20 mouse cellular contexts compared by ENCODE assay signal in genomic region chr9:58326477-58327180, GRCm38 (mm10). TPM values are rescaled to one million over a fixed set of nuclear protein-coding genes. Genes with fewer than 3 reads are reported as not detected.
A peak's percentile ranks its signal among the peaks of the same experiment; 100 is the strongest.
DNase-seq lines count a peak whose midpoint lies in the region; ATAC-seq and TF ChIP-seq lines count a peak whose summit lies in the region.
"Had no signal": no experiment of that assay in that cellular context is flagged by ENCODE, and none has a peak within 500 bp of the region (broad histone marks: within the 10 kb centered on the region; RNA-seq: fewer than 3 reads in every experiment).

No protein-coding gene starts in this region.

- no peak overlapping the region for H3K9ac ChIP-seq in forebrain, embryonic 13.5 days
- no peak overlapping the region for H3K9ac ChIP-seq in heart, postnatal 0 days (replicated peaks; ENCODE audit: low read depth, low read length)
- no peak overlapping the region for H3K9ac ChIP-seq in MEL (ENCODE audit: control insufficient read depth, low read depth, low read length, poor library complexity, severe bottlenecking)
- H3K9ac ChIP-seq in embryonic facial prominence, embryonic 14.5 days (ENCODE audit: low read depth, low read length) = no peak overlapping the region
- H3K9ac ChIP-seq: neural tube, embryonic 13.5 days; stomach, embryonic 15.5 days had no signal

- H3K4me1 ChIP-seq in forebrain, embryonic 13.5 days = peaks cover 13% of the 10 kb centered on the region
- H3K4me1 ChIP-seq in forebrain, embryonic 10.5 days = peaks cover 12% of the 10 kb centered on the region
- no peaks in the 10 kb centered on the region for H3K4me1 ChIP-seq in heart, postnatal 0 days (ENCODE audit: control insufficient read depth, insufficient read depth)
- peaks cover 3 to 10% of the 10 kb centered on the region in 2 experiments; a peak in 2 of 4 replicates for H3K4me1 ChIP-seq in MEL (ENCODE audit: control insufficient read depth in 1 of 2, insufficient read depth in 2 of 2, low read length in 2 of 2)
- H3K4me1 ChIP-seq in embryonic facial prominence, embryonic 14.5 days (ENCODE audit: control insufficient read depth, insufficient read depth, low read length) = no peaks in the 10 kb centered on the region
- H3K4me1 ChIP-seq: stomach, embryonic 15.5 days had no signal

- no peak for TF ChIP-seq POLR2A in MEL (IDR thresholded peaks at IDR 0.05; ENCODE audit: control insufficient read depth in 1 of 2, insufficient read depth in 1 of 2, low read depth in 1 of 2, low read length in 2 of 2, poor library complexity in 1 of 2)

- TF ChIP-seq CTCF in heart, postnatal 0 days (IDR thresholded peaks at IDR 0.05; ENCODE audit: low read depth) = no peak
- TF ChIP-seq CTCF in MEL (IDR thresholded peaks at IDR 0.05 in 2 of 3, conservative IDR thresholded peaks at IDR 0.05 in 1 of 3; ENCODE audit: control insufficient read depth in 1 of 3, insufficient read depth in 1 of 3, low read depth in 2 of 3, low read length in 3 of 3, poor library complexity in 1 of 3, severe bottlenecking in 1 of 3) = no peak

- H3K9me3 ChIP-seq in forebrain, embryonic 13.5 days (replicated peaks) = 0 out of 2 replicates have a peak, but pooled peaks cover 3% of the 10 kb centered on the region
- 0 out of 2 replicates have a peak, but pooled peaks cover 2% of the 10 kb centered on the region for H3K9me3 ChIP-seq in forebrain, embryonic 10.5 days
- H3K9me3 ChIP-seq in heart, postnatal 0 days (replicated peaks; ENCODE audit: control insufficient read depth, low read length) = no peaks in the 10 kb centered on the region
- no peaks in the 10 kb centered on the region for H3K9me3 ChIP-seq in MEL (replicated peaks; ENCODE audit: insufficient read depth, low read length)
- no peaks in the 10 kb centered on the region for H3K9me3 ChIP-seq in embryonic facial prominence, embryonic 14.5 days (ENCODE audit: control insufficient read depth, low read length)
- H3K9me3 ChIP-seq: neural tube, embryonic 13.5 days; stomach, embryonic 15.5 days had no signal

- peak overlapping the region; percentile 48 for H3K27ac ChIP-seq in forebrain, embryonic 13.5 days
- no peak overlapping the region for H3K27ac ChIP-seq in forebrain, embryonic 10.5 days
- 0 out of 2 replicates have a peak overlapping the region, but pooled peaks have one; percentile 19 for H3K27ac ChIP-seq in heart, postnatal 0 days (ENCODE audit: low read depth)
- no peak overlapping the region for H3K27ac ChIP-seq in MEL (ENCODE audit: control insufficient read depth, low read depth, low read length)
- H3K27ac ChIP-seq in embryonic facial prominence, embryonic 14.5 days (replicated peaks; ENCODE audit: low read depth, low read length) = no peak overlapping the region
- H3K27ac ChIP-seq: neural tube, embryonic 13.5 days; stomach, embryonic 15.5 days had no signal

- DNase-seq in forebrain, embryonic 10.5 days (ENCODE audit: extremely low spot score, low spot score) = no peak
- DNase-seq in heart, postnatal 0 days (ENCODE audit: low spot score) = peak; percentile 85
- DNase-seq in heart, postnatal 10 days = no peak
- DNase-seq in MEL (ENCODE audit: low read depth, low spot score) = peak; percentile 57
- DNase-seq in embryonic facial prominence, embryonic 14.5 days (ENCODE audit: low spot score) = peak; percentile 78
- no peak for DNase-seq in cerebellum, postnatal 10 days
- DNase-seq: adrenal gland, postnatal 14 days; heart, adult 11 months; kidney, postnatal 25 days; left cerebral cortex, postnatal 4 days; lung, postnatal 4 days; thymus, postnatal 4 days had no signal

- TF ChIP-seq EP300 in heart, postnatal 0 days (IDR thresholded peaks at IDR 0.05; ENCODE audit: low read depth) = no peak
- 0 out of 4 replicates have a peak, but pooled peaks of 1 of the 2 experiments have one; percentile 6 for TF ChIP-seq EP300 in MEL (IDR thresholded peaks at IDR 0.05; ENCODE audit: low read depth in 1 of 2, low read length in 2 of 2)

- H3K79me2 ChIP-seq in MEL (ENCODE audit: control insufficient read depth, insufficient read depth, low read length, poor library complexity) = no peaks in the 10 kb centered on the region

- H3K36me3 ChIP-seq in forebrain, embryonic 13.5 days (ENCODE audit: poor library complexity, severe bottlenecking) = no peaks in the 10 kb centered on the region
- no peaks in the 10 kb centered on the region for H3K36me3 ChIP-seq in forebrain, embryonic 10.5 days (replicated peaks)
- no peaks in the 10 kb centered on the region for H3K36me3 ChIP-seq in heart, postnatal 0 days (replicated peaks; ENCODE audit: control insufficient read depth, insufficient read depth, low read length)
- H3K36me3 ChIP-seq in MEL (ENCODE audit: control insufficient read depth in 1 of 2, insufficient read depth in 2 of 2, low read length in 2 of 2) = peaks cover 0 to 8% of the 10 kb centered on the region in 2 experiments; a peak in 2 of 4 replicates
- no peaks in the 10 kb centered on the region for H3K36me3 ChIP-seq in embryonic facial prominence, embryonic 14.5 days (ENCODE audit: control insufficient read depth, insufficient read depth, low read length)
- H3K36me3 ChIP-seq: neural tube, embryonic 13.5 days; stomach, embryonic 15.5 days had no signal

- no peak for TF ChIP-seq RAD21 in MEL (IDR thresholded peaks at IDR 0.05; ENCODE audit: low read depth, low read length)

- 18% methylated on average over 4 of the region's 4 CpGs for WGBS in forebrain, embryonic 13.5 days
- WGBS in forebrain, embryonic 10.5 days = 35% methylated on average over 4 of the region's 4 CpGs
- WGBS in heart, postnatal 0 days = 4% methylated on average over 4 of the region's 4 CpGs
- WGBS in embryonic facial prominence, embryonic 14.5 days = 34% methylated on average over 4 of the region's 4 CpGs

- intact Hi-C loops in heart, postnatal 10 days (cut with DNase I) = no loop called here

- H3K27me3 ChIP-seq in forebrain, embryonic 13.5 days = no peaks in the 10 kb centered on the region
- no peaks in the 10 kb centered on the region for H3K27me3 ChIP-seq in forebrain, embryonic 10.5 days (ENCODE audit: poor library complexity, severe bottlenecking)
- H3K27me3 ChIP-seq in heart, postnatal 0 days (ENCODE audit: control insufficient read depth, insufficient read depth, low read length) = no peaks in the 10 kb centered on the region
- no peaks in the 10 kb centered on the region for H3K27me3 ChIP-seq in MEL (ENCODE audit: control insufficient read depth in 1 of 2, insufficient read depth in 2 of 2, low read length in 2 of 2)
- no peaks in the 10 kb centered on the region for H3K27me3 ChIP-seq in embryonic facial prominence, embryonic 14.5 days (replicated peaks; ENCODE audit: control insufficient read depth, insufficient read depth, low read length)
- H3K27me3 ChIP-seq: neural tube, embryonic 13.5 days; stomach, embryonic 15.5 days had no signal

- no peak overlapping the region for H3K4me2 ChIP-seq in forebrain, embryonic 13.5 days
- H3K4me2 ChIP-seq in heart, postnatal 0 days (ENCODE audit: low read depth, low read length) = no peak overlapping the region
- H3K4me2 ChIP-seq in embryonic facial prominence, embryonic 14.5 days (ENCODE audit: low read depth, low read length) = no peak overlapping the region
- H3K4me2 ChIP-seq: neural tube, embryonic 13.5 days; stomach, embryonic 15.5 days had no signal

- no peak overlapping the region for H3K4me3 ChIP-seq in forebrain, embryonic 13.5 days
- H3K4me3 ChIP-seq in forebrain, embryonic 10.5 days = no peak overlapping the region
- H3K4me3 ChIP-seq in heart, postnatal 0 days (ENCODE audit: low read depth, low read length) = no peak overlapping the region
- H3K4me3 ChIP-seq in MEL (ENCODE audit: control insufficient read depth in 1 of 2, insufficient read depth in 1 of 2, low read depth in 2 of 2, low read length in 2 of 2) = no peak overlapping the region
- H3K4me3 ChIP-seq in embryonic facial prominence, embryonic 14.5 days (ENCODE audit: low read depth, low read length) = no peak overlapping the region
- H3K4me3 ChIP-seq: neural tube, embryonic 13.5 days; stomach, embryonic 15.5 days had no signal

- ATAC-seq in forebrain, embryonic 13.5 days = 0 out of 2 replicates have a peak, but pooled peaks have one; percentile 13
- peak; percentile 88 for ATAC-seq in heart, postnatal 0 days (ENCODE audit: insufficient read depth, low read depth)
- ATAC-seq in embryonic facial prominence, embryonic 14.5 days (ENCODE audit: low read depth) = no peak
- ATAC-seq in megakaryocyte progenitor cell, adult 5-6 weeks (replicated peaks; ENCODE audit: poor library complexity) = no peak
- ATAC-seq: intestine, postnatal 0 days; midbrain, embryonic 16.5 days had no signal

TF ChIP-seq in MEL, 35 proteins besides CTCF, POLR2A, EP300 and RAD21 (continues in another document):
- TF ChIP-seq ETS1 (IDR thresholded peaks at IDR 0.05; ENCODE audit: low read depth, low read length) (no peak), USF1 (IDR thresholded peaks at IDR 0.05; ENCODE audit: low read depth, low read length) (no peak), ZNF384 (IDR thresholded peaks at IDR 0.05; ENCODE audit: low read depth, low read length) (peak; percentile 65)

RNA-seq across cellular contexts. Expression of gene Loxl1, which starts 13.6 kb away (rescaled TPM):
- polyA plus RNA-seq in forebrain, embryonic 13.5 days (2015; fragmentation: Nextera tagmentation; extraction: Ambion mirVana) = 5.0 and 5.8 TPM in 2 replicates
- polyA plus RNA-seq in forebrain, embryonic 10.5 days (2016; fragmentation: Nextera tagmentation; extraction: Ambion mirVana) = 7.1 and 7.2 TPM in 2 replicates
- total RNA-seq in heart, postnatal 0 days (2014; rRNA removed; ENCODE audit: low replicate concordance) = 44.1 and 61.7 TPM in 2 replicates
- polyA plus RNA-seq in heart, postnatal 0 days (2015; fragmentation: Nextera tagmentation; extraction: Ambion mirVana) = 39.2 and 40.7 TPM in 2 replicates
- total RNA-seq in heart, postnatal 10 days (2021) = 10 to 100 TPM; 83.7 to 86.7 TPM
- total RNA-seq in MEL (2012; rRNA removed) = not detected in 2 replicates
- not detected for polyA plus RNA-seq in MEL (2012; ENCODE audit: insufficient read depth in 1 of 2, insufficient read length in 2 of 2, low read depth in 1 of 2, low replicate concordance in 2 of 2, missing spikeins in 1 of 2)
- polyA plus RNA-seq in embryonic facial prominence, embryonic 14.5 days (2014; fragmentation: Nextera tagmentation; extraction: Ambion mirVana) = 68.7 and 74.1 TPM in 2 replicates
- total RNA-seq in megakaryocyte progenitor cell, adult 5-6 weeks (2015) = not detected in 2 replicates
- not detected in 2 replicates for total RNA-seq in megakaryocyte progenitor cell, adult 5-6 weeks (2017)

RNA-seq across cellular contexts. Expression of gene Tbc1d21, which starts 43.6 kb away (rescaled TPM):
- polyA plus RNA-seq in forebrain, embryonic 13.5 days (2015; fragmentation: Nextera tagmentation; extraction: Ambion mirVana) = not detected in 2 replicates
- not detected in 2 replicates for polyA plus RNA-seq in forebrain, embryonic 10.5 days (2016; fragmentation: Nextera tagmentation; extraction: Ambion mirVana)
- not detected in 2 replicates for total RNA-seq in heart, postnatal 0 days (2014; rRNA removed; ENCODE audit: low replicate concordance)
- polyA plus RNA-seq in heart, postnatal 0 days (2015; fragmentation: Nextera tagmentation; extraction: Ambion mirVana) = not detected in 2 replicates
- total RNA-seq in heart, postnatal 10 days (2021) = not detected
- not detected in 2 replicates for total RNA-seq in MEL (2012; rRNA removed)
- under 1 TPM in 1 of 2 experiments, not detected in 1; 0.13 TPM for polyA plus RNA-seq in MEL (2012; ENCODE audit: insufficient read depth in 1 of 2, insufficient read length in 2 of 2, low read depth in 1 of 2, low replicate concordance in 2 of 2, missing spikeins in 1 of 2)
- 0.13 TPM in 1 of 2 replicates, not detected in the other for polyA plus RNA-seq in embryonic facial prominence, embryonic 14.5 days (2014; fragmentation: Nextera tagmentation; extraction: Ambion mirVana)
- not detected in 2 replicates for total RNA-seq in megakaryocyte progenitor cell, adult 5-6 weeks (2015)
- not detected in 2 replicates for total RNA-seq in megakaryocyte progenitor cell, adult 5-6 weeks (2017)
- total RNA-seq: adrenal gland, postnatal 14 days; layer of hippocampus, postnatal 25 days; left cerebral cortex, postnatal 4 days had no signal
- polyA plus RNA-seq: intestine, postnatal 0 days; liver, embryonic 16.5 days; midbrain, embryonic 16.5 days; neural tube, embryonic 13.5 days; stomach, embryonic 15.5 days had no signal

Comparison
In these comparisons a context has a peak if more than half of its experiments do, and no peak if none do; other contexts are left out.
1. H3K27ac ChIP-seq: peak in forebrain, embryonic 13.5 days (single experiment) and heart, postnatal 0 days (single experiment); none in forebrain, embryonic 10.5 days (single experiment), MEL (single experiment) and embryonic facial prominence, embryonic 14.5 days (single experiment).
2. DNase-seq: peak in heart, postnatal 0 days (single experiment), MEL (single experiment) and embryonic facial prominence, embryonic 14.5 days (single experiment); none in forebrain, embryonic 10.5 days (single experiment), heart, postnatal 10 days (0 of 2) and cerebellum, postnatal 10 days (0 of 2).
3. ATAC-seq: peak in forebrain, embryonic 13.5 days (single experiment) and heart, postnatal 0 days (single experiment); none in embryonic facial prominence, embryonic 14.5 days (single experiment) and megakaryocyte progenitor cell, adult 5-6 weeks (single experiment).